Mouse (Mus musculus) pancreas, adult 10 weeks (tissue): ENCODE measurements around the gene Eif3d. TPM values are rescaled to one million over a fixed set of nuclear protein-coding genes. Genes with fewer than 3 reads are reported as not detected.

Experiments
- polyA plus RNA-seq: library from polyadenylated mRNA; stranded (reverse); fragments of 350-450 nt; fragmentation: Illumina TruSeq; extraction: RNeasy Lipid Tissue Mini Kit (QIAGEN cat#74804); gene quantifications from one replicate; pipeline ENCODE4 v1.2.3, GENCODE M21; 2015; ENCODE audit warnings: low read depth, low replicate concordance; ENCODE audit not compliant: insufficient read depth

The Eif3d gene
- polyA plus RNA-seq = 32.9 TPM

GRCm38 (mm10) chr15:77970470-77971292, at the start of gene Eif3d:
TSS of gene Eif3d (minus strand) at chr15:77970813.

GRCm38 (mm10) chr15:77956404-77956901, 14.2 kb downstream of the Eif3d start, which contains the start of gene Foxred2:
TSS of gene Foxred2 (minus strand) at chr15:77956722.

GRCm38 (mm10) chr15:77928673-77929331, 41.8 kb downstream of the Eif3d start, which contains the start of gene Txn2:
TSS of gene Txn2 (minus strand) at chr15:77929006.

Other genes starting within 250 kb of the Eif3d start
- gene Apol9b, start 241.8 kb downstream of the Eif3d start, polyA plus RNA-seq = 2.9 TPM
- not detected for gene Apol8, start 213.8 kb downstream of the Eif3d start, polyA plus RNA-seq
- gene Myh9, start 128.6 kb downstream of the Eif3d start, polyA plus RNA-seq = 24.4 TPM
- gene Txn2, start 41.8 kb downstream of the Eif3d start, polyA plus RNA-seq = 45.2 TPM
- gene Foxred2, start 14.1 kb downstream of the Eif3d start, polyA plus RNA-seq = 4.8 TPM
- not detected for gene Cacng2, start 149.2 kb upstream of the Eif3d start, polyA plus RNA-seq
- gene Ift27, start 203.3 kb upstream of the Eif3d start, polyA plus RNA-seq = 6.8 TPM
- not detected for gene Pvalb, start 235.6 kb upstream of the Eif3d start, polyA plus RNA-seq